Mouse (Mus musculus) olfactory bulb, adult 2 months (tissue): ENCODE results near the gene Myom1. TPM values are rescaled to one million over a fixed set of nuclear protein-coding genes. Genes with fewer than 3 reads are reported as not detected.

Source experiments
- H3K27ac ChIP-seq: fragments of 200-500 bp; 2 replicates; pipeline ENCODE4 v1.5.1; 2012; ENCODE audit warnings: low read depth, low read length; ENCODE audit not compliant: insufficient read depth
- H3K4me1 ChIP-seq: fragments of 200-500 bp; 2 replicates; pipeline ENCODE4 v1.6.1; 2012; ENCODE audit warnings: low read length; ENCODE audit not compliant: control insufficient read depth, insufficient read depth
- H3K4me3 ChIP-seq: fragments of 200-500 bp; 2 replicates; pipeline ENCODE4 v1.5.1; 2012; ENCODE audit warnings: mild to moderate bottlenecking, low read depth, low read length, moderate library complexity; ENCODE audit not compliant: insufficient read depth
- CTCF ChIP-seq: fragments of 200-500 bp; IDR thresholded peaks from 2 replicates; pipeline ENCODE4 v1.5.1; 2012; ENCODE audit warnings: low read depth, mild to moderate bottlenecking, low read length, moderate library complexity; ENCODE audit not compliant: insufficient read depth
- POLR2A ChIP-seq: fragments of 200-500 bp; IDR thresholded peaks from 2 replicates; pipeline ENCODE4 v1.6.1; 2012; ENCODE audit warnings: mild to moderate bottlenecking, low read depth, low read length, moderate library complexity; ENCODE audit not compliant: insufficient read depth
- WGBS: fragments of 180-500 bp; shearing (Covaris S2); methylation state at CpG from one replicate; pipeline ENCODE4 v1.1.7; 2018; 5-methylcytosine and 5-hydroxymethylcytosine counted together
- polyA plus RNA-seq: library from polyadenylated mRNA; stranded (reverse); fragments of >200 nt; gene quantifications from 2 replicates; pipeline ENCODE4 v1.2.4, GENCODE M21; 2012; ENCODE audit warnings: low replicate concordance; ENCODE audit not compliant: missing spikeins, insufficient read depth, insufficient read length

The Myom1 gene
- polyA plus RNA-seq, 1 experiment = not detected

GRCm38 (mm10) chr17:71019860-71020259 lies 17.4 kb downstream of the Myom1 start:
- H3K4me3 ChIP-seq = no peak overlapping the region
- H3K27ac ChIP-seq = no peak overlapping the region
- WGBS = 46% methylated on average over 9 of the region's 9 CpGs
- TF ChIP-seq CTCF (no peak), POLR2A (no peak)
- H3K4me1 ChIP-seq = peaks cover 9% of the 10 kb centered on the region

GRCm38 (mm10) chr17:71022841-71023240 lies 20.4 kb downstream of the Myom1 start:
- no peak overlapping the region for H3K4me3 ChIP-seq
- H3K27ac ChIP-seq = no peak overlapping the region
- 95% methylated on average over 13 of the region's 13 CpGs for WGBS
- no peak for TF ChIP-seq CTCF
- peaks cover 7% of the 10 kb centered on the region for H3K4me1 ChIP-seq

- 94% methylated on average over 10 of the region's 10 CpGs for WGBS
- H3K4me3 ChIP-seq = no peak overlapping the region
- peaks cover 7% of the 10 kb centered on the region for H3K4me1 ChIP-seq
- no peak overlapping the region for H3K27ac ChIP-seq
- TF ChIP-seq CTCF = no peak
- TF ChIP-seq POLR2A = no peak
Measured at GRCm38 (mm10) chr17:71024071-71024470, 21.6 kb downstream of the Myom1 start.

GRCm38 (mm10) chr17:71025922-71026321 lies 23.5 kb downstream of the Myom1 start:
- no peak overlapping the region for H3K4me3 ChIP-seq
- WGBS = 73% methylated on average over 8 of the region's 8 CpGs
- no peak overlapping the region for H3K27ac ChIP-seq
- no peak for TF ChIP-seq POLR2A
- TF ChIP-seq CTCF = no peak
- no peaks in the 10 kb centered on the region for H3K4me1 ChIP-seq

GRCm38 (mm10) chr17:71027186-71027585 lies 24.8 kb downstream of the Myom1 start:
- Histone ChIP-seq H3K4me1 (no peaks in the 10 kb centered on the region), H3K4me3 (no peak overlapping the region), H3K27ac (no peak overlapping the region)
- TF ChIP-seq CTCF (no peak), POLR2A (no peak)
- WGBS = 98% methylated on average over 3 of the region's 3 CpGs

GRCm38 (mm10) chr17:71032719-71033118 lies 30.3 kb downstream of the Myom1 start:
- TF ChIP-seq CTCF (no peak), POLR2A (no peak)
- Histone ChIP-seq H3K27ac (no peak overlapping the region), H3K4me3 (no peak overlapping the region), H3K4me1 (no peaks in the 10 kb centered on the region)
- WGBS = 91% methylated on average over 10 of the region's 10 CpGs

- Histone ChIP-seq H3K27ac (no peak overlapping the region), H3K4me1 (no peaks in the 10 kb centered on the region), H3K4me3 (no peak overlapping the region)
- 78% methylated on average over 5 of the region's 5 CpGs for WGBS
- TF ChIP-seq POLR2A = no peak
- no peak for TF ChIP-seq CTCF
Measured at GRCm38 (mm10) chr17:71034472-71034871, 32.0 kb downstream of the Myom1 start.

- 86% methylated on average over 7 of the region's 7 CpGs for WGBS
- no peaks in the 10 kb centered on the region for H3K4me1 ChIP-seq
- TF ChIP-seq POLR2A = no peak
- TF ChIP-seq CTCF = no peak
- H3K27ac ChIP-seq = no peak overlapping the region
- H3K4me3 ChIP-seq = no peak overlapping the region
Measured at GRCm38 (mm10) chr17:71037188-71037587, 34.8 kb downstream of the Myom1 start.

GRCm38 (mm10) chr17:71038812-71039211 lies 36.4 kb downstream of the Myom1 start:
- no peak overlapping the region for H3K4me3 ChIP-seq
- no peaks in the 10 kb centered on the region for H3K4me1 ChIP-seq
- no peak overlapping the region for H3K27ac ChIP-seq
- TF ChIP-seq POLR2A = no peak
- no peak for TF ChIP-seq CTCF
- 90% methylated on average over 5 of the region's 5 CpGs for WGBS
